22 mouse cellular contexts compared by ENCODE assay signal in genomic region chr13:93894105-93894504, GRCm38 (mm10).
A peak's percentile ranks its signal among the peaks of the same experiment; 100 is the strongest.
DNase-seq lines count a peak whose midpoint lies in the region; ATAC-seq lines count a peak whose summit lies in the region.
"Had no signal": no experiment of that assay in that cellular context is flagged by ENCODE, and none has a peak within 500 bp of the region (broad histone marks: within the 10 kb centered on the region; RNA-seq: fewer than 3 reads in every experiment).

No protein-coding gene starts in this region.

- intact Hi-C loops in heart, postnatal 14 days (cut with DNase I) = no loop called here

- peak; percentile 61 for DNase-seq in heart, adult 11 months
- no peak for DNase-seq in heart, postnatal 14 days
- peak; percentile 19 for DNase-seq in 416B (ENCODE audit: low read depth)
- DNase-seq in T-cell, adult 2 months (ENCODE audit: low spot score) = peak; percentile 68
- peak; percentile 61 for DNase-seq in naive thymus-derived CD4-positive, alpha-beta T cell, adult 2 months (ENCODE audit: low read depth)
- DNase-seq in right cerebral cortex, postnatal 10 days (ENCODE audit: low spot score in 2 of 2) = no peak
- DNase-seq in adrenal gland, postnatal 4 days (ENCODE audit: low spot score in 2 of 2) = no peak
- DNase-seq: adrenal gland, postnatal 14 days; cerebellum, adult 11-12 months; cerebellum, adult 9-11 months; heart, postnatal 36 days; kidney, adult 9 months; kidney, postnatal 14 days; layer of hippocampus, adult 9-11 months; lung, adult 2 months; lung, postnatal 10 days; right cerebral cortex, adult 18-20 months; thymus, postnatal 36 days had no signal

- ATAC-seq in megakaryocyte progenitor cell, adult 5-6 weeks (replicated peaks; ENCODE audit: poor library complexity) = no peak
- ATAC-seq: forebrain, embryonic 16.5 days; hindbrain, postnatal 0 days; intestine, postnatal 0 days had no signal

Comparison
In these comparisons a context has a peak if more than half of its experiments do, and no peak if none do; other contexts are left out.
1. DNase-seq: peak in heart, adult 11 months (single experiment), 416B (single experiment), T-cell, adult 2 months (single experiment) and naive thymus-derived CD4-positive, alpha-beta T cell, adult 2 months (single experiment); none in heart, postnatal 14 days (0 of 2), right cerebral cortex, postnatal 10 days (0 of 2) and adrenal gland, postnatal 4 days (0 of 2).